Mouse (Mus musculus): ENCODE measurements around the gene Qrich1. TPM values are rescaled to one million over a fixed set of nuclear protein-coding genes. Genes with fewer than 3 reads are reported as not detected.

Qrich1 gene
- total and polyA plus RNA-seq, 2 experiments, result 43.0 to 54.9 TPM

- H3K27ac ChIP-seq (replicated peaks; ENCODE audit: insufficient read depth, low read depth, low read length), result no peak overlapping the region
Observed at GRCm38 (mm10) chr9:108563671-108564070, 47.1 kb downstream of the Qrich1 start.

GRCm38 (mm10) chr9:108564131-108564530 lies 47.5 kb downstream of the Qrich1 start:
- H3K4me3 ChIP-seq (ENCODE audit: insufficient read depth, low read depth, low read length), result no peak overlapping the region
- H3K36me3 ChIP-seq (ENCODE audit: control insufficient read depth, insufficient read depth, low read length), result peaks cover 8% of the 10 kb centered on the region
- H3K27me3 ChIP-seq (ENCODE audit: control insufficient read depth, insufficient read depth, low read length), result no peaks in the 10 kb centered on the region
- H3K4me1 ChIP-seq (ENCODE audit: control insufficient read depth, insufficient read depth, low read length), result peaks cover 10% of the 10 kb centered on the region
- WGBS, result 82% methylated on average over 7 of the region's 7 CpGs
- H3K9ac ChIP-seq (ENCODE audit: low read depth, low read length), result no peak overlapping the region
- no peak for DNase-seq (ENCODE audit: extremely low read depth, low read depth, low spot score)
- no peak overlapping the region for H3K27ac ChIP-seq (replicated peaks; ENCODE audit: insufficient read depth, low read depth, low read length)
- peaks cover 8% of the 10 kb centered on the region; the same call in 1 of the 2 replicates for H3K79me2 ChIP-seq (ENCODE audit: control insufficient read depth, insufficient read depth, low read length)
- TF ChIP-seq CTCF (IDR thresholded peaks at IDR 0.05; ENCODE audit: low read depth, low read length) (no peak), POLR2A (IDR thresholded peaks at IDR 0.05; ENCODE audit: extremely low read depth, insufficient read depth, low read length) (no peak)

More at GRCm38 (mm10) chr9:108563671-108564070, 47.1 kb downstream of the Qrich1 start:
- WGBS, result 92% methylated on average over 8 of the region's 8 CpGs
- TF ChIP-seq CTCF (IDR thresholded peaks at IDR 0.05; ENCODE audit: low read depth, low read length), result no peak
- TF ChIP-seq POLR2A (IDR thresholded peaks at IDR 0.05; ENCODE audit: extremely low read depth, insufficient read depth, low read length), result no peak
- Histone ChIP-seq H3K79me2 (ENCODE audit: control insufficient read depth, insufficient read depth, low read length) (peaks cover 8% of the 10 kb centered on the region; the same call in 1 of the 2 replicates), H3K36me3 (ENCODE audit: control insufficient read depth, insufficient read depth, low read length) (peaks cover 13% of the 10 kb centered on the region), H3K9ac (ENCODE audit: low read depth, low read length) (no peak overlapping the region), H3K27me3 (ENCODE audit: control insufficient read depth, insufficient read depth, low read length) (no peaks in the 10 kb centered on the region), H3K4me1 (ENCODE audit: control insufficient read depth, insufficient read depth, low read length) (peaks cover 9% of the 10 kb centered on the region), H3K4me3 (ENCODE audit: insufficient read depth, low read depth, low read length) (no peak overlapping the region)
- DNase-seq (ENCODE audit: extremely low read depth, low read depth, low spot score), result no peak

- peaks cover 4% of the 10 kb centered on the region; the same call in 1 of the 2 replicates for H3K79me2 ChIP-seq (ENCODE audit: control insufficient read depth, insufficient read depth, low read length)
- H3K9ac ChIP-seq (ENCODE audit: low read depth, low read length), result peak overlapping the region; percentile 82
- 15% methylated on average over 35 of the region's 35 CpGs for WGBS
- H3K36me3 ChIP-seq (ENCODE audit: control insufficient read depth, insufficient read depth, low read length), result peaks cover 4% of the 10 kb centered on the region; the same call in 1 of the 2 replicates
- no peak for TF ChIP-seq POLR2A (IDR thresholded peaks at IDR 0.05; ENCODE audit: extremely low read depth, insufficient read depth, low read length)
- no peak for TF ChIP-seq CTCF (IDR thresholded peaks at IDR 0.05; ENCODE audit: low read depth, low read length)
- H3K27me3 ChIP-seq (ENCODE audit: control insufficient read depth, insufficient read depth, low read length), result no peaks in the 10 kb centered on the region
- H3K4me3 ChIP-seq (ENCODE audit: insufficient read depth, low read depth, low read length), result peak overlapping the region; percentile 73
- peak overlapping the region; percentile 54 for H3K27ac ChIP-seq (replicated peaks; ENCODE audit: insufficient read depth, low read depth, low read length)
- DNase-seq (ENCODE audit: extremely low read depth, low read depth, low spot score), result no peak
- H3K4me1 ChIP-seq (ENCODE audit: control insufficient read depth, insufficient read depth, low read length), result peaks cover 12% of the 10 kb centered on the region
Observed at GRCm38 (mm10) chr9:108565881-108566814, 49.5 kb downstream of the Qrich1 start.

- Histone ChIP-seq H3K36me3 (ENCODE audit: control insufficient read depth, insufficient read depth, low read length) (peaks cover 2% of the 10 kb centered on the region; the same call in 1 of the 2 replicates), H3K27ac (replicated peaks; ENCODE audit: insufficient read depth, low read depth, low read length) (peak within 1 kb of the TSS; percentile 75), H3K9ac (ENCODE audit: low read depth, low read length) (peak within 1 kb of the TSS; percentile 82), H3K4me1 (ENCODE audit: control insufficient read depth, insufficient read depth, low read length) (peaks cover 12% of the 10 kb centered on the region), H3K4me3 (ENCODE audit: insufficient read depth, low read depth, low read length) (peak within 1 kb of the TSS; percentile 73), H3K79me2 (ENCODE audit: control insufficient read depth, insufficient read depth, low read length) (no peaks in the 10 kb centered on the region), H3K27me3 (ENCODE audit: control insufficient read depth, insufficient read depth, low read length) (no peaks in the 10 kb centered on the region)
- TF ChIP-seq CTCF (IDR thresholded peaks at IDR 0.05; ENCODE audit: low read depth, low read length) (peak; percentile 93), POLR2A (IDR thresholded peaks at IDR 0.05; ENCODE audit: extremely low read depth, insufficient read depth, low read length) (peak; percentile 100)
- under 1% methylated on average over 72 of the region's 73 CpGs for WGBS
- DNase-seq (ENCODE audit: extremely low read depth, low read depth, low spot score), result peak; percentile 90
Observed at GRCm38 (mm10) chr9:108566815-108567776, 50.5 kb downstream of the Qrich1 start, which contains the start of gene Ndufaf3. TSS of gene Ndufaf3 (minus strand) at chr9:108567434.

- Histone ChIP-seq H3K9ac (ENCODE audit: low read depth, low read length) (peak overlapping the region; percentile 77), H3K79me2 (ENCODE audit: control insufficient read depth, insufficient read depth, low read length) (no peaks in the 10 kb centered on the region), H3K4me1 (ENCODE audit: control insufficient read depth, insufficient read depth, low read length) (peaks cover 12% of the 10 kb centered on the region), H3K4me3 (ENCODE audit: insufficient read depth, low read depth, low read length) (peak overlapping the region; percentile 73), H3K27me3 (ENCODE audit: control insufficient read depth, insufficient read depth, low read length) (no peaks in the 10 kb centered on the region), H3K27ac (replicated peaks; ENCODE audit: insufficient read depth, low read depth, low read length) (peak overlapping the region; percentile 65), H3K36me3 (ENCODE audit: control insufficient read depth, insufficient read depth, low read length) (peaks cover 4% of the 10 kb centered on the region; the same call in 1 of the 2 replicates)
- WGBS, result 3% methylated on average over 18 of the region's 18 CpGs
- no peak for TF ChIP-seq POLR2A (IDR thresholded peaks at IDR 0.05; ENCODE audit: extremely low read depth, insufficient read depth, low read length)
- no peak for TF ChIP-seq CTCF (IDR thresholded peaks at IDR 0.05; ENCODE audit: low read depth, low read length)
- no peak for DNase-seq (ENCODE audit: extremely low read depth, low read depth, low spot score)
Observed at GRCm38 (mm10) chr9:108567931-108568419, 51.4 kb downstream of the Qrich1 start.
